Mouse (Mus musculus): ENCODE measurements around the gene Crk. TPM values are rescaled to one million over a fixed set of nuclear protein-coding genes. Genes with fewer than 3 reads are reported as not detected.

The Crk gene
- total and polyA plus RNA-seq, 2 experiments from 2014 or later = 82.5 to 111 TPM

GRCm38 (mm10) chr11:75655621-75656545 is 23.2 kb upstream of the Crk start:
- no peaks in the 10 kb centered on the region for H3K9me3 ChIP-seq (ENCODE audit: low read length)
- no peaks in the 10 kb centered on the region for H3K27me3 ChIP-seq (ENCODE audit: insufficient read depth, low read length)
- H3K4me2 ChIP-seq (ENCODE audit: low read depth, low read length) = peak overlapping the region; percentile 88
- peaks cover 21% of the 10 kb centered on the region for H3K4me1 ChIP-seq (ENCODE audit: insufficient read depth, low read length)
- 3% methylated on average over 75 of the region's 78 CpGs for WGBS
- H3K4me3 ChIP-seq (ENCODE audit: low read length) = peak overlapping the region; percentile 50
- peak overlapping the region; percentile 65 for H3K27ac ChIP-seq
- ATAC-seq (peak; percentile 34; the same call in 1 of the 2 replicates), DNase-seq (ENCODE audit: low spot score) (peak; percentile 63)
- no peak for TF ChIP-seq CTCF (IDR thresholded peaks at IDR 0.05; ENCODE audit: low read depth)
- H3K36me3 ChIP-seq (ENCODE audit: insufficient read depth, low read length) = no peaks in the 10 kb centered on the region
- peak overlapping the region; percentile 68 for H3K9ac ChIP-seq (replicated peaks; ENCODE audit: low read length)

- Histone ChIP-seq H3K27me3 (ENCODE audit: insufficient read depth, low read length) (no peaks in the 10 kb centered on the region), H3K4me2 (ENCODE audit: low read depth, low read length) (peak overlapping the region; percentile 88), H3K4me1 (ENCODE audit: insufficient read depth, low read length) (peaks cover 21% of the 10 kb centered on the region), H3K9me3 (ENCODE audit: low read length) (no peaks in the 10 kb centered on the region), H3K4me3 (ENCODE audit: low read length) (peak overlapping the region; percentile 50), H3K27ac (no peak overlapping the region), H3K36me3 (ENCODE audit: insufficient read depth, low read length) (no peaks in the 10 kb centered on the region), H3K9ac (replicated peaks; ENCODE audit: low read length) (peak overlapping the region; percentile 68)
- 60% methylated on average over 20 of the region's 20 CpGs for WGBS
- TF ChIP-seq CTCF (IDR thresholded peaks at IDR 0.05; ENCODE audit: low read depth) = no peak
- ATAC-seq (no peak), DNase-seq (ENCODE audit: low spot score) (no peak)
Measured at GRCm38 (mm10) chr11:75656621-75657590, 22.2 kb upstream of the Crk start.

- TF ChIP-seq CTCF (IDR thresholded peaks at IDR 0.05; ENCODE audit: low read depth) = no peak
Measured at GRCm38 (mm10) chr11:75657841-75658240, 21.2 kb upstream of the Crk start.

GRCm38 (mm10) chr11:75658311-75658710 is 20.7 kb upstream of the Crk start:
- DNase-seq (ENCODE audit: low spot score) = no peak
- TF ChIP-seq CTCF (IDR thresholded peaks at IDR 0.05; ENCODE audit: low read depth) = no peak
- WGBS = 95% methylated on average over 13 of the region's 13 CpGs

More at GRCm38 (mm10) chr11:75657841-75658240, 21.2 kb upstream of the Crk start:
- Histone ChIP-seq H3K27me3 (ENCODE audit: insufficient read depth, low read length) (no peaks in the 10 kb centered on the region), H3K4me1 (ENCODE audit: insufficient read depth, low read length) (peaks cover 16% of the 10 kb centered on the region), H3K36me3 (ENCODE audit: insufficient read depth, low read length) (peaks cover 8% of the 10 kb centered on the region; the same call in 1 of the 2 replicates), H3K9ac (replicated peaks; ENCODE audit: low read length) (no peak overlapping the region), H3K4me3 (ENCODE audit: low read length) (no peak overlapping the region), H3K4me2 (ENCODE audit: low read depth, low read length) (no peak overlapping the region), H3K9me3 (ENCODE audit: low read length) (no peaks in the 10 kb centered on the region), H3K27ac (no peak overlapping the region)
- ATAC-seq (no peak), DNase-seq (ENCODE audit: low spot score) (no peak)

GRCm38 (mm10) chr11:75658996-75659750 is 19.9 kb upstream of the Crk start:
- WGBS = 74% methylated on average over 14 of the region's 14 CpGs
- DNase-seq (ENCODE audit: low spot score) = no peak
- TF ChIP-seq CTCF (IDR thresholded peaks at IDR 0.05; ENCODE audit: low read depth) = no peak

More at GRCm38 (mm10) chr11:75658311-75658710, 20.7 kb upstream of the Crk start:
- Histone ChIP-seq H3K27ac (no peak overlapping the region), H3K9me3 (ENCODE audit: low read length) (no peaks in the 10 kb centered on the region), H3K9ac (replicated peaks; ENCODE audit: low read length) (no peak overlapping the region), H3K4me1 (ENCODE audit: insufficient read depth, low read length) (peaks cover 16% of the 10 kb centered on the region), H3K4me3 (ENCODE audit: low read length) (no peak overlapping the region), H3K4me2 (ENCODE audit: low read depth, low read length) (no peak overlapping the region), H3K36me3 (ENCODE audit: insufficient read depth, low read length) (peaks cover 10% of the 10 kb centered on the region; the same call in 1 of the 2 replicates), H3K27me3 (ENCODE audit: insufficient read depth, low read length) (no peaks in the 10 kb centered on the region)
- no peak for ATAC-seq

More at GRCm38 (mm10) chr11:75658996-75659750, 19.9 kb upstream of the Crk start:
- H3K9ac ChIP-seq (replicated peaks; ENCODE audit: low read length) = no peak overlapping the region
- ATAC-seq = no peak
- H3K27me3 ChIP-seq (ENCODE audit: insufficient read depth, low read length) = no peaks in the 10 kb centered on the region
- peaks cover 12% of the 10 kb centered on the region for H3K4me1 ChIP-seq (ENCODE audit: insufficient read depth, low read length)
- no peak overlapping the region for H3K4me3 ChIP-seq (ENCODE audit: low read length)
- H3K4me2 ChIP-seq (ENCODE audit: low read depth, low read length) = no peak overlapping the region
- H3K9me3 ChIP-seq (ENCODE audit: low read length) = no peaks in the 10 kb centered on the region
- peaks cover 10% of the 10 kb centered on the region; the same call in 1 of the 2 replicates for H3K36me3 ChIP-seq (ENCODE audit: insufficient read depth, low read length)
- H3K27ac ChIP-seq = no peak overlapping the region

Data from hindbrain, postnatal 0 days (tissue).